Mouse (Mus musculus) thymus, adult 2 months (tissue): ENCODE data around the gene Sspo. TPM values are rescaled to one million over a fixed set of nuclear protein-coding genes. Genes with fewer than 3 reads are reported as not detected.

Source experiments
- DNase-seq: peaks from one replicate; pipeline ENCODE4 v3.0.0; 2021
- H3K27ac ChIP-seq: fragments of 200-500 bp; 2 replicates; pipeline ENCODE4 v1.5.1; 2012; ENCODE audit warnings: low read length, control low read depth; ENCODE audit not compliant: control insufficient read depth, insufficient read depth
- H3K27me3 ChIP-seq: fragments of 200-500 bp; 2 replicates; pipeline ENCODE4 v1.6.1; 2012; ENCODE audit warnings: mild to moderate bottlenecking, low read length, moderate library complexity, mixed read lengths; ENCODE audit not compliant: control insufficient read depth, insufficient read depth
- H3K36me3 ChIP-seq: fragments of 200-500 bp; 2 replicates; pipeline ENCODE4 v1.6.1; 2012; ENCODE audit warnings: mild to moderate bottlenecking, low read length, moderate library complexity; ENCODE audit not compliant: control insufficient read depth, insufficient read depth
- H3K4me1 ChIP-seq: fragments of 200-500 bp; replicated peaks from 2 replicates; pipeline ENCODE4 v1.6.1; 2012; ENCODE audit warnings: low read length; ENCODE audit not compliant: control insufficient read depth, insufficient read depth
- H3K4me3 ChIP-seq: fragments of 200-500 bp; 2 replicates; pipeline ENCODE4 v1.5.1; 2012; ENCODE audit warnings: mild to moderate bottlenecking, low read length, control low read depth, moderate library complexity; ENCODE audit not compliant: control insufficient read depth, insufficient read depth
- CTCF ChIP-seq: fragments of 200-500 bp; IDR thresholded peaks from 2 replicates; pipeline ENCODE4 v1.5.1; 2012; ENCODE audit warnings: mild to moderate bottlenecking, control low read depth, low read length, moderate library complexity, borderline replicate concordance; ENCODE audit not compliant: control insufficient read depth, poor library complexity, insufficient read depth; ENCODE audit errors: extremely low read depth
- POLR2A ChIP-seq: fragments of 200-500 bp; IDR thresholded peaks from 2 replicates; pipeline ENCODE4 v1.6.1; 2012; ENCODE audit warnings: mild to moderate bottlenecking, low read length, control low read depth, moderate library complexity; ENCODE audit not compliant: control insufficient read depth, poor library complexity, insufficient read depth; ENCODE audit errors: extremely low read depth
- WGBS: fragments of 180-500 bp; shearing (Covaris S2); methylation state at CpG from one replicate; pipeline ENCODE4 v1.1.7; 2018; 5-methylcytosine and 5-hydroxymethylcytosine counted together
- polyA plus RNA-seq: library from polyadenylated mRNA; depleted of rRNA; stranded (reverse); fragments of >200 nt; gene quantifications from 2 replicates; pipeline ENCODE4 v1.2.3, GENCODE M21; 2012

Sspo gene
- polyA plus RNA-seq, 1 experiment = 35.4 TPM

DNA sequence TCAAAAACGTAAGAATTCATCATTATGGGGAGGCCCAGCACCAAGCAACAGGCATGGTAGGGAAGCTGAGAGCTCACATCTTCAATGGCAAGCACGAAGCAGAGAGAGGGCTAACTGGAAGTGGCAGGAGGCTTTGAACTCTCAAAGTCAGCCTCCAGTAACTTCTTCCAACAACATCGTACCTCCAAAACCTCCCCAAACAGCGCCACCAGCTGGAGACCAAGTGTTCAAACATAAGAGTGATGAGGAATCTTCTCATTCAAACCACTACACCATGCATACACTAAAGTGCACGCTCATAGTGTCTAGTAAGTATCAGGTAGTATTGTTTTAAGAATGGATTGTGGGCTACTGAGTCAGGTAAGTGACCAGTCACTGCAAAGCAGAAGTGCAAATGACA, 24.0 kb upstream of the Sspo start:
- Histone ChIP-seq H3K4me1 (peaks cover 5% of the 10 kb centered on the region), H3K36me3 (no peaks in the 10 kb centered on the region), H3K27ac (no peak overlapping the region), H3K4me3 (no peak overlapping the region), H3K27me3 (no peaks in the 10 kb centered on the region)
- TF ChIP-seq CTCF = no peak
- no peak for TF ChIP-seq POLR2A
- 82% methylated on average over 5 of the region's 5 CpGs for WGBS
- no peak for DNase-seq

DNA sequence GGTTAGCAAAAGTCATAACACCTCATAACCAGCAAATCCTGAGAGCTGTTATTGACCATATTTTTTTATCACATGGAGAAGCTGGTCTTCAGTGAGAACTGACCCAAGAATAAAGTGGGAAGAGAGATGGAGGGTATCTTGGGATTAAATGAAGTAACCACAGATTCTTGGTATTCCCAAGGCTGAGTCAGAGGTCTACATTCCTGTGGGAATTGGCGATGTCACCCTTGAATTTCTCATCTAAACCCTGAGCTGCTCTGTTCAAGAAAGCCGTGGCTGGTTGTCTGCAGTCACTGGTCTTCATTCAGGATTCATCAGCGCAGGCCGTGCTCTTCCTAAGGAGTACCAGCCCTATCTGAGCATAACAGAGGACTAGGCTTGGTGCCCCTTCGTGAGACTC, 21.1 kb upstream of the Sspo start:
- WGBS = 98% methylated on average over 5 of the region's 5 CpGs
- DNase-seq = no peak
- no peak for TF ChIP-seq CTCF
- TF ChIP-seq POLR2A = no peak
- Histone ChIP-seq H3K4me1 (no peaks in the 10 kb centered on the region), H3K4me3 (no peak overlapping the region), H3K27ac (no peak overlapping the region), H3K36me3 (no peaks in the 10 kb centered on the region), H3K27me3 (no peaks in the 10 kb centered on the region)

DNA sequence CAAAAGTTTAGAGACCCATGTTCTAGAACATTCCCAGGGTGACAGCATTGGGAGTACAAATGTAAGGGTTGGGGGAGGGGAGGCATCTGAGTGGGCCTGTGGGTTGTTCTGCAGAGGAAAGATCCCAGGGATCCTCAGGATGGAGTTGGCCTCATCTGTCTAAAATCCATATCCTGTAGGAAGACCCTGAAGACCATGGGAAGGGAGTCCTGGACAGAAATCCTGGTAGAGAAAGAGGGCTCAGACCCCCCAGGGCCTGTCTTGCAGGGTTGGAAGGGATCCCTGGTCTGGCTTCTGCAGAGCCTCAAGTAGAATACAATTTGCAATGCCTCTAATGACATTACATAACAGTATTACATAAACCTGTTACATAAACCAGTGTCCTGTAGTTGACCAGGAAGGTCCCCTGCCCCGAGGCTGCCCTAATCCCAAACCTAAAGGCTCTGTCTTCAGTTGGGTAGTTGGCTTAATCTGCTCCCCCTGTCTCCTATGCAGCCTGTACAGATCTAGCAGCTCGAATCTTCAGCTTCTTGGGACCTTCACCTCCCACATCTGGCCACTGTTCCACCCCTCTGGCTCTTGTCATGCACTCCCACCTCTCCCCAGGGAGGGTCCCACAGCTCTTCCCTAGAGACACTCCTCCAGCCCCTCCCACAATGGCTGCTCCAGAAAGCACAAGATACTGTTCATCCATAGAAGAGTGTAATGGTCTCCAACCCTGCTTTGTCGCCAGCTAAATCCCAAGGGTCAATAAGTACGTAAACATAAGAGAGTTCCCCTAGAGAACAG, 19.1 kb upstream of the Sspo start:
- Histone ChIP-seq H3K4me3 (no peak overlapping the region), H3K27ac (no peak overlapping the region), H3K4me1 (no peaks in the 10 kb centered on the region), H3K36me3 (no peaks in the 10 kb centered on the region), H3K27me3 (no peaks in the 10 kb centered on the region)
- WGBS = 87% methylated on average over 4 of the region's 4 CpGs
- DNase-seq = no peak
- TF ChIP-seq POLR2A = no peak
- TF ChIP-seq CTCF = no peak

DNA sequence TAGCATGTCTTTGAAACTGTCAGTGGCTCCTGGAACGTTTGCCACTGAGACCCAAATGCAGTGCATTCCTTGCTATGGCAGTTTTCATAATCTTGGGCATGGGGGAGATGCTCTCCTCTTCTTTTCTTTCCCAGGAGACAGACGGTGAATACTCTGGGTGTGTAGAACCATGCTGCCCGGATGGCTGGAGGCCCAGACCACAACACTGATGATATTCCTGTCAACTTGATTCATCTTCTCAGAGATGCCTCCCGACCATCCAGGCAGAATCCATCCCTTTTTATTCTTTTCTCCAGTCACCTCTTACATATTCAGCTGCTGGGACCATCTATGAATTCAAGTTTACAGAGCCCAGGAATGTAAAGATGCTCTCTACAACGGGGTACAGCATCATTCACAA, 17.3 kb upstream of the Sspo start:
- no peak overlapping the region for H3K4me3 ChIP-seq
- H3K27ac ChIP-seq = no peak overlapping the region
- 83% methylated on average over 5 of the region's 5 CpGs for WGBS
- no peak for DNase-seq
- TF ChIP-seq CTCF = no peak
- TF ChIP-seq POLR2A = no peak
- H3K36me3 ChIP-seq = no peaks in the 10 kb centered on the region
- no peaks in the 10 kb centered on the region for H3K4me1 ChIP-seq
- H3K27me3 ChIP-seq = no peaks in the 10 kb centered on the region

- Histone ChIP-seq H3K4me1 (no peaks in the 10 kb centered on the region), H3K4me3 (no peak overlapping the region), H3K36me3 (no peaks in the 10 kb centered on the region), H3K27me3 (no peaks in the 10 kb centered on the region), H3K27ac (no peak overlapping the region)
- WGBS = 81% methylated on average over 12 of the region's 12 CpGs
- no peak for DNase-seq
- TF ChIP-seq CTCF (no peak), POLR2A (no peak)
These were observed 14.9 kb upstream of the Sspo start for GRCm38 (mm10) chr6:48432893-48433816.

- Histone ChIP-seq H3K27ac (no peak overlapping the region), H3K4me1 (no peaks in the 10 kb centered on the region)
- DNase-seq = no peak
These were observed 13.4 kb upstream of the Sspo start for GRCm38 (mm10) chr6:48434651-48435050.

More at GRCm38 (mm10) chr6:48434651-48435050, 13.4 kb upstream of the Sspo start:
- H3K36me3 ChIP-seq = no peaks in the 10 kb centered on the region
- 85% methylated on average over 6 of the region's 6 CpGs for WGBS
- H3K4me3 ChIP-seq = no peak overlapping the region
- H3K27me3 ChIP-seq = no peaks in the 10 kb centered on the region
- TF ChIP-seq CTCF (no peak), POLR2A (no peak)
